Mouse (Mus musculus): ENCODE measurements around the gene Trmt13. TPM values are rescaled to one million over a fixed set of nuclear protein-coding genes. Genes with fewer than 3 reads are reported as not detected.

The Trmt13 gene
- total RNA-seq, 2 experiments from 2014 or later: 7.1 to 9.0 TPM

GRCm38 (mm10) chr3:116542070-116542469 is 72.3 kb downstream of the Trmt13 start:
- DNase-seq: no peak

- no peak for DNase-seq
Observed at GRCm38 (mm10) chr3:116537200-116537573, 77.2 kb downstream of the Trmt13 start.

GRCm38 (mm10) chr3:116536428-116537199 is 77.8 kb downstream of the Trmt13 start:
- DNase-seq: peak; percentile 74

Other genes starting within 250 kb of the Trmt13 start
- gene Cdc14a, start 190.6 kb downstream of the Trmt13 start, total RNA-seq (2021): 1 to 10 TPM; 5.3 to 5.8 TPM
- gene Rtca, start 106.4 kb downstream of the Trmt13 start, total RNA-seq (2021): 10 to 100 TPM; 30.7 to 34.1 TPM
- 10 to 100 TPM; 22.4 to 22.6 TPM for gene Dbt, start 101.5 kb downstream of the Trmt13 start, total RNA-seq (2021)
- 10 to 100 TPM; 65.9 to 67.2 TPM for gene Lrrc39, start 51.6 kb downstream of the Trmt13 start, total RNA-seq (2021)
- 1 to 10 TPM; 9.3 to 10.0 TPM for gene Sass6, start 19.6 kb downstream of the Trmt13 start, total RNA-seq (2021)
- gene Mfsd14a, start 48.1 kb upstream of the Trmt13 start, total RNA-seq (2021): 10 to 100 TPM; 33.5 to 33.6 TPM
- gene Gm43191, start 66.7 kb upstream of the Trmt13 start, total RNA-seq (2021): 1 to 10 TPM in 1 of 2 experiments, not detected in 1; 1.8 TPM
- gene Slc35a3, start 98.2 kb upstream of the Trmt13 start, total RNA-seq (2021): 10 to 100 TPM; 23.7 to 25.8 TPM
- 100 to 1,000 TPM; 134 to 148 TPM for gene Agl, start 193.6 kb upstream of the Trmt13 start, total RNA-seq (2021)
- 10 to 100 TPM in 1 of 2 experiments, 1 to 10 TPM in 1; 8.0 to 11.9 TPM for gene Frrs1, start 244.9 kb upstream of the Trmt13 start, total RNA-seq (2021)